ENCODE assay signal across 13 mouse cellular contexts in the genomic region with DNA sequence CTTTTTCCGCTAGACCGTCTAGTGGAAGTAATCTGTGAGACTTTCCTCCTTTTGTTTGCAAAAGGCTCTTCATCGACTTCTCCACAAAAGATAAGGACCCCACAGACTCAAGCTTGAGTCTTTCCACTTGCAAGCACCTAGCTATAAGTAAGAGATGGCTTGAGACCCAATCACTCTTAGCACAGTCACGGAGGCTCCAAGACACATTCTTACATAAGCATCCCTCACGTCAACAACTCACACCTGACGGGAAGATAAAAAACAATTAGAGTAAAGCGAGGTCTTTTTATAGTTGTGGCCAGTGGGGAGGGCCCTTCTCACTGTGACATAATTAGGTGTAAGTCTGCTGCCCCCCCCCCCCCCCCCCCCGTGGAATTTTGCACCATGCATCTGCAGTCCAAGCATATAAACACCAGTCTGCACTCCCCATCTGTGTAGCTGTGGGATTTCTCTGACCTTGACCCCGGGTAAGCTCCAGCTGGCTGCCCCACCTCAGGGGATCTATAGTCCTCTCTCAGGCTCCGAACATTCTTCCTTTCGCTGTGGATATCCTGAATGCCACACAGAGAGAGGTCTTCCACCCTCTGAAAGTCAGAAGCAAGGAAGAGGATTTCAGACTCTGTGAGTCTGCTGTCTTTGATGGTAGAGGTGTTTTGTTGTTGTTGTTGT.
DNase-seq lines count a peak whose midpoint lies in the region; ATAC-seq and TF ChIP-seq lines count a peak whose summit lies in the region.
"Had no signal": no experiment of that assay in that cellular context is flagged by ENCODE, and none has a peak within 500 bp of the region (broad histone marks: within the 10 kb centered on the region; RNA-seq: fewer than 3 reads in every experiment).

No protein-coding gene starts in this region.

- H3K27ac ChIP-seq in heart, embryonic 10.5 days, result peak overlapping the region; percentile 67; the same call in 1 of the 2 replicates
- H3K27ac ChIP-seq in lung, embryonic 14.5 days (ENCODE audit: low read depth), result no peak overlapping the region
- H3K27ac ChIP-seq in midbrain, embryonic 13.5 days, result no peak overlapping the region
- H3K27ac ChIP-seq: macrophage had no signal

- DNase-seq in heart, embryonic 10.5 days (ENCODE audit: low spot score), result no peak
- DNase-seq in heart, adult 9 months (ENCODE audit: low spot score in 2 of 2), result no peak
- no peak for DNase-seq in lung, embryonic 14.5 days
- DNase-seq in lung, postnatal 10 days, result no peak
- DNase-seq in R1 (ENCODE audit: low read depth, low spot score), result peak; percentile 69
- DNase-seq in layer of hippocampus, adult 18-20 months (ENCODE audit: low spot score in 2 of 2), result no peak
- DNase-seq in right cerebral cortex, adult 2 months (ENCODE audit: low spot score in 2 of 2), result no peak
- DNase-seq: cerebellum, adult 11 months; heart, adult 18-20 months; right cerebral cortex, postnatal 14 days had no signal

- H3K9ac ChIP-seq in lung, embryonic 14.5 days, result no peak overlapping the region
- no peak overlapping the region for H3K9ac ChIP-seq in midbrain, embryonic 13.5 days (replicated peaks)

- peaks cover 32% of the 10 kb centered on the region for H3K4me1 ChIP-seq in heart, embryonic 10.5 days
- peaks cover 7% of the 10 kb centered on the region; the same call in 1 of the 2 replicates for H3K4me1 ChIP-seq in lung, embryonic 14.5 days (ENCODE audit: insufficient read depth)
- peaks cover 33% of the 10 kb centered on the region for H3K4me1 ChIP-seq in midbrain, embryonic 13.5 days (replicated peaks)

- no peaks in the 10 kb centered on the region for H3K36me3 ChIP-seq in heart, embryonic 10.5 days
- no peaks in the 10 kb centered on the region for H3K36me3 ChIP-seq in lung, embryonic 14.5 days (ENCODE audit: insufficient read depth)
- H3K36me3 ChIP-seq in midbrain, embryonic 13.5 days, result no peaks in the 10 kb centered on the region

- TF ChIP-seq CTCF in lung, embryonic 14.5 days (IDR thresholded peaks at IDR 0.05; ENCODE audit: low read depth), result no peak

- no peaks in the 10 kb centered on the region for H3K27me3 ChIP-seq in heart, embryonic 10.5 days (ENCODE audit: insufficient read depth, poor library complexity, severe bottlenecking)
- H3K27me3 ChIP-seq in lung, embryonic 14.5 days (ENCODE audit: insufficient read depth, low read length), result no peaks in the 10 kb centered on the region
- no peaks in the 10 kb centered on the region for H3K27me3 ChIP-seq in midbrain, embryonic 13.5 days

- peak; percentile 48; the same call in 1 of the 2 replicates for ATAC-seq in lung, embryonic 14.5 days (ENCODE audit: insufficient read depth)
- ATAC-seq in midbrain, embryonic 13.5 days, result peak; percentile 60

- H3K4me2 ChIP-seq in lung, embryonic 14.5 days, result 0 out of 2 replicates have a peak overlapping the region, but pooled peaks have one; percentile 10
- no peak overlapping the region for H3K4me2 ChIP-seq in midbrain, embryonic 13.5 days (replicated peaks)
- H3K4me2 ChIP-seq: liver, embryonic 11.5 days had no signal

- 39% methylated on average over 10 of the region's 11 CpGs for WGBS in heart, embryonic 10.5 days
- WGBS in lung, embryonic 14.5 days, result 25% methylated on average over 11 of the region's 11 CpGs
- 35% methylated on average over 11 of the region's 11 CpGs for WGBS in midbrain, embryonic 13.5 days

- H3K4me3 ChIP-seq in heart, embryonic 10.5 days, result no peak overlapping the region
- H3K4me3 ChIP-seq in lung, embryonic 14.5 days (ENCODE audit: low read depth, low read length), result no peak overlapping the region
- H3K4me3 ChIP-seq in midbrain, embryonic 13.5 days (replicated peaks), result no peak overlapping the region

- H3K9me3 ChIP-seq in heart, embryonic 10.5 days, result no peaks in the 10 kb centered on the region
- H3K9me3 ChIP-seq in lung, embryonic 14.5 days (ENCODE audit: low read depth, low read length), result no peaks in the 10 kb centered on the region
- H3K9me3 ChIP-seq in midbrain, embryonic 13.5 days, result no peaks in the 10 kb centered on the region
